Mouse (Mus musculus): ENCODE data around the gene Cnbd2.

The Cnbd2 gene
- long read RNA-seq, experiment 1, partial matches to known transcripts: 0 of 1 reads
- long read RNA-seq, experiment 1, other reads (novel, unspliced or antisense): 1 of 1 reads
- long read RNA-seq, experiment 2, partial matches to known transcripts: 0 of 4 reads
- long read RNA-seq, experiment 2, other reads (novel, unspliced or antisense): 4 of 4 reads

DNA sequence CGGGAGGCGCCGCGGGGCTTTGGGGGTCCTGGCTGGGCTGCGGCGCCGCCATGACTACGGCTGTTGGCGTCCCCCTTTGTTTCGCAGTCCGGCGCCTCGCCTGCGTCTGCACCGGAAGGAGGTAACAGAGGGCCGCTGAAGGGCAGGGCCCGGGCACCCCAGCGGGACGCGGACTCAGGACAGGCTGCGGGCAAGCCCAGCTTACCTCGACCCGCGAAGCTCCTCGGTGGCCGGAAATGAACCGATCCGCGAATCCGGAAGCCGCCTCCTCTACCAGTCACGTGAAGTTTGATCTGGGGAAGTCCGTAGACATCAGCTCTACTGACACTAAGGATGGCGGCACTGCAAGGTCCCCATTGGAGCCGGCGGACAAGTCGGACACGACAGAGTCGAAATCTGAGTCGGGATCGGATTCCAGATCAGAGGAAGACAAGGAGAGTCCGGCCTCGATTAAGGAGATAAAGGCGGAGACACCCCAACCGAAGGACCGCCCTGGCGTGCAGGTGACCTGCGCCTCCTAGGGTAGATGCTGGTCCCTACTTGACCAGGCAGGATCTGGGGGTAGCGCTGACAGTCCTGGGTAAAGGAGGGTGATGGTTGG, at the start of gene Cnbd2, which contains the start of gene Scand1:
Gene Cnbd2 (plus strand): TSS at position 3 of the 601 bp plus-strand sequence.
Gene Scand1 (minus strand): TSS at position 408 of the 601 bp plus-strand sequence.
- intact Hi-C loops (cut with DNase I): no loop called here

DNA sequence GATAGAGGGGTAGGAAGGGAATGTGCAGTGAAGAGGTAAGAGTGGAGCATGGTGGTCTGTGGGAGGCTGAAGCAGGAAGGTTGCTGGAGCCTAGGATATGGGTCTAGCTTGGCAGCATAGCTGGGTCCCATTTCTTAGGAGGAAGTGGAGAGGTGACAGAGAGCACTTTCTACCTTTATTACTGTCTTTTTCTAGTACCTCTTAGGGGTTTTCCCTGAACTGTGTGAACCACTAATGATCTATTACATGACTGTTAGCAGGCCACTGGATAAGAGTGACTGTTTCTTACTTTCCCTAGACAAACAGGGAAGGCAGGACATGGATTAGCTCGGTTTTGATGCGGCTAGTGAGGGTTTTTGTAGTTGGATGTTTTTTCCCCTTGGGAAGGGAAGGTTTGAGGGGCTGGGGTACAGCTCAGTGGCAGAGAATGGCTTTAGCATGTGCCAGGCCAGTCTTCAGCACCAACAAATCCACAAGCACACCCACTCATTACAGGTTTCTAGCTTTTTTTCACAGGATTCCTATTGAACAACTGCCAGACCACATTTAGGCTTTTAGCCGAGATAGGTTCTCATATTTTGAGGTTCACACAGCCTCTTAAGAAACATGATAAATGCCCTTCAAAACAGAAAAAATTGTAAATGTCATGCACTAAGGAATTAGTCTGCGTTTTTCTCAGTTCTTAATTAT, 48.8 kb upstream of the Cnbd2 start:
- intact Hi-C loops (cut with DNase I): no loop called here

GRCm38 (mm10) chr2:156267636-156268035, 44.5 kb upstream of the Cnbd2 start:
- intact Hi-C loops (cut with DNase I): no loop called here

GRCm38 (mm10) chr2:156272553-156272952, 39.5 kb upstream of the Cnbd2 start:
- intact Hi-C loops (cut with DNase I): loop anchor here (10.0 kb wide), 1 partner anchor 308 kb away; no protein-coding TSS in a partner anchor

- intact Hi-C loops (cut with DNase I): loop anchor here (5.0 to 10.0 kb wide), 2 partner anchors 136 to 314 kb away; partner anchors contain the start of genes Nfs1 and Romo1
Measured at GRCm38 (mm10) chr2:156278226-156279017, 33.7 kb upstream of the Cnbd2 start.

- intact Hi-C loops (cut with DNase I): no loop called here
Measured at GRCm38 (mm10) chr2:156281227-156281626, 30.9 kb upstream of the Cnbd2 start.

GRCm38 (mm10) chr2:156285161-156285560, 26.9 kb upstream of the Cnbd2 start:
- intact Hi-C loops (cut with DNase I): no loop called here

DNA sequence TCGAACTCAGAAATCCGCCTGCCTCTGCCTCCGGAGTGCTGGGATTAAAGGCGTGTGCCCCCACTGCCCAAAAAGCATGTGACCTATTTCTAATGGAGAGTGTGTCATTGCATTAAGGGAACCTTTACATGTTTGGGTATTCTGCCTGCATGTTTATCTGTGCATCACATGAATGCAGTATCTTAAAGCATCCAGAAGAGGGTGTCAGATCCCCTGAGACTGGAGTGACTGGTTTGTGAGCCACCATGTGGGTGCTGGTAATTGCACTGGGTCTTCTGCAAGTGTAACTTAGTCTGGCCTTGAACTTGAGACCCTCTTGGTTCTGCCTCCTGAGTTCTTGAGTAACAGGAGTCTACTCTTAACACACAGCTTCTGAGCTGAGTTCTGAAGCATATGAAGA, 25.4 kb upstream of the Cnbd2 start:
- intact Hi-C loops (cut with DNase I): no loop called here

GRCm38 (mm10) chr2:156288222-156288621, 23.9 kb upstream of the Cnbd2 start:
- intact Hi-C loops (cut with DNase I): no loop called here

DNA sequence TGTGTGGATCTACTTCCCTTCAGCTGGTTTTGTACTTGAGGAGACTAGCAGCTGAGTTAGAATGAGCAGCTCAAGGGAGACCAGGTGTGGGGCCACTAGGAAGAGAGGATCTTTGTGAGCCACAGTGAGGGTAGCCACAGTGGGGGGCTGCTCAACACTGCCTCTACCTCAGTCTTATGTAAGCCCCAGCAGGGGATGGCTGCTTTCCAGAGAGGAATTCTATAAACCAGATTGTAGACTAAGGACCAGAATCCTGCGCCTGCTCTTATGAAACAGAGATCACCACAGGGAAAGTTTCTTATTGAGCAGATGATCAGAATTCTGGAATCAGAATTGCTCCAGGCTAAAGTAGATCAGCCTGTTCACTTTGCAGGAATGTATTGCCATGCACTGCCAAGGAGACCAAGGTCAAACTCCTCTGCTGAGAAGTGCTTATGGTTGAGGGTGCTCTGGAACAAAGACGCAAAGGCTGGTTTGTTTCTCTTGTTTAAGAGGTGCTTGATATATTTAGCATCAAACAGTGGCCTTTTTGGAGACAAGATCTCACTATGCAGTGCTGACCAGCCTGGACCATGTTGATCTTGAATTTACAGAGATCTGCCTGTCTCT, 22.4 kb upstream of the Cnbd2 start:
- intact Hi-C loops (cut with DNase I): no loop called here

DNA sequence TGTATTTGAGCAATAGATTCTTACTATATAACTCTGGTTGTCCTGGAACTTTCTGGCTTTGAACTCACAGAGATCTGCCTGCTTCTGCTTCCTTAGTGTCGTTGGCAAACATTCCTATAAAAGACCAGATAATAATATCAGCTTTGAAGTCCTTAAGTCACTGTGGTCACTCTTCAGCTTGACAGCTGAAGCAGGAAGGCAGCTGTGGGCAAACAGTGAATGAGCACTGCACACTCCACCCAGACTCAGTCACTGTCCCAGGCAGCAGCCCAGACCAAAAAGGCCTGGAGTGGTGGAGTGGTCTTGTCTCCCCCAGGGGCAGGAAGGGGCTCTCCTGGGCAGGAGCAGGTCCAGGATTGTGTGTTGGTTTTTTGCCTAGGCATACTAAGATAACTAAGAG, 20.1 kb upstream of the Cnbd2 start:
- intact Hi-C loops (cut with DNase I): no loop called here

DNA sequence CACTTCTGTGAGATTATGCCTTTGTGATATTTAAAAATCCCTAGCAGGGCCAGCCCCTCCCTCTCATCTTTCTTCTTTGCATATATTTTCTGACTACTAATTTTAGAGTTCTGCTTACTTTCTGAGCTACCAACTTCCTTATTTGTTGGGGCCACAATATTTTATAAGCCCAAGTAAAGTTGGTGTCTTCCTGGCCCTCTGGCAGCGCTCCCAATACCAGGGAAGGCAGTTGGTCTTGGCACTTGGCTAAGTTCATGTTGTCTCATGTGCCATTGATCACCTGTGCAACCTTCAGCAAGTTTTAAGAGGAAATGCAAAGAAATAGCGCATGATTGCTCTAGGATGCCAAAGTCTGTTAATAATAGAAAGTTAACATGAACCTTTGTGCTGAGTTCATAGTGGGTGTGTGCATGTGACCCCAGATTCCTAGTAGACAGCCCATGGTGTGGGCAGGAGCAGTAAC, 16.5 kb upstream of the Cnbd2 start:
- intact Hi-C loops (cut with DNase I): no loop called here

GRCm38 (mm10) chr2:156296190-156296589, 15.9 kb upstream of the Cnbd2 start:
- intact Hi-C loops (cut with DNase I): no loop called here

DNA sequence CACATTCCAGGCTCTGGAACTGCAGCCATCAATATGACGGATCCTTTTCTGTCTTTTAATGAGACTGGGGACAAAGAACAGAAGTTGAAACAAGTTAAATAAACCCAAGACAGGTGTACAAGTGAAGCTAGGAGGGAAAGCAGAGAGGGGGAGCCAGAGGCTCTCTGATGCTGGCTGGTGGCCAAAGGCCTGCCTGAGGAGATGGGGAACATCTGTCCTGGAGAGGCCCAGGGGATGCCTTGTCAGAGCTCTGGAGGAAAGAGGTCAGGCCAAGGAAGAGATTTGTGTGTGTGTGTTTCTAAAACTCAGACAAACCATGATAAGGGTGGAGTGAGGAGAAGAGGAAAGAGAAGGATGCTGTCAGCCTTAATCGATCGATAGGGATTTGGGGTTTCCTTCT, 14.4 kb upstream of the Cnbd2 start:
- intact Hi-C loops (cut with DNase I): no loop called here

GRCm38 (mm10) chr2:156298458-156298857, 13.6 kb upstream of the Cnbd2 start:
- intact Hi-C loops (cut with DNase I): no loop called here

- intact Hi-C loops (cut with DNase I): no loop called here
Measured at GRCm38 (mm10) chr2:156302063-156302462, 10.0 kb upstream of the Cnbd2 start.

- intact Hi-C loops (cut with DNase I): no loop called here
Measured at GRCm38 (mm10) chr2:156304351-156304750, 7.7 kb upstream of the Cnbd2 start.

DNA sequence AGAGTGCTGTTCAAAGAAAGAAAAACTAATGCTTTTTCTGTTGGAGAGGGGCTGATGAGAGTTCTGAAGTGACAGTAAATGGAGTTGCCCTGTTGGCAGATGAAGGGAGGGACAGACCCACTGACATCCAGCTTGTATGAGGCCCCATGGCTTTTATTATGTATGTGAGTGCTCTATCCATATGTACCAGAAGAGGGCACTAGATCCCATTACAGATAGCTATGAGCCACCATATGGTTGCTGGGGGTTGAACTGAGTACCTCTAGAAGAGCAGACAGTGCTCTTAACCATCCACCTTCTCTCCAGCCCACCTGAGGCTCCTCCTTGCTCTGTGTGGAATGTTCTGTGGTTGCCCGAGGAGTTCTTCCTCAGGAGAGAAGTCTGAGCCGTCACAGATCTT, 6.3 kb upstream of the Cnbd2 start:
- intact Hi-C loops (cut with DNase I): no loop called here

DNA sequence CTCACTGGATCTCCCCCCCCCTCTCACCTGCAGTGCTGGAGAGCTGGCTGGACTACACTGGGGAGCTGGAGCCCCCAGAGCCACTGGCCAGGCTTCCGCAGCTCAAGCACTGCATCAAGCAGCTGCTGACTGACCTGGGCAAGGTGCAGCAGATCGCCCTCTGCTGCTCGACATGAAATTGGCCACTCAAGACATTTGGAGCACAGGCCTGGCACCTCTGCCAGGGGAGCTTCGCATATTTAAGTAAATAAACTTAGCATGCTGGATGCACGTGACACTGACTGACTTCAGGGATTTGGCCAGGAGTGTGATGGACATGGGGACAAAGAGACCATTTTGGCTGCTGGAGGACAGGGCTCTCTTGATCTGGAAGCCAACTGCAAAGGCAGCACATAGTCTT, 4.8 kb upstream of the Cnbd2 start:
- intact Hi-C loops (cut with DNase I): no loop called here

- intact Hi-C loops (cut with DNase I): no loop called here
Measured at GRCm38 (mm10) chr2:156309948-156310347, 2.2 kb upstream of the Cnbd2 start.

DNA sequence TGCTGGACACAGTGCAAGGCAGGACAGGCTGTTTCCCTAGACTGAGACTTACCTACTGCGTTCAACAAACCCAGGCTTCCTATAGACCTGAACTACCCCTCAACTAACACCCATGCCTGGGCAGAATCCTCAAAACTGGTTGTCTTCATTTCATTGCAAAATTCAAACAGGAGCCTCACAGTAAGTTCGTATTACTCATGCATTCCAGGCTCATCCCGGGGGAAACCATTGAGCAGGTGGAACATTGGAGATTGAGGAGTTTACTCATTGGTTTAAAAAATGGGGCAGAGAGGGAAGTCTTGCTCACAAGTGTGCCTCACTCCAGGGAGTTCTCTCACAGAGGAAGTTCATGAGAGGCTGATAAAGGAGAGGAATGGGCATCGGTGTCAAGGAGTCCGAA, 1.6 kb upstream of the Cnbd2 start:
- intact Hi-C loops (cut with DNase I): no loop called here
